Mouse (Mus musculus): ENCODE measurements at regions not wholly inside any gene's neighbourhood (a gene's known extent, or its start where the extent isn't known, plus 50 kb on each side); places are given as distances from the start of the nearest gene placed in this dataset.

- H3K27ac ChIP-seq (ENCODE audit: low read depth) = peak overlapping the region; percentile 51; the same call in 1 of the 2 replicates
- H3K4me3 ChIP-seq (ENCODE audit: low read depth, low read length) = peak overlapping the region; percentile 17
- peaks cover 7% of the 10 kb centered on the region for H3K4me1 ChIP-seq (replicated peaks; ENCODE audit: control insufficient read depth, insufficient read depth, low read length)
- ATAC-seq (replicated peaks; ENCODE audit: low FRiP score, low TSS enrichment, low read depth) = no peak
- peak; percentile 71 for DNase-seq (ENCODE audit: low spot score)
- WGBS = 24% methylated on average over 21 of the region's 21 CpGs
- no peaks in the 10 kb centered on the region for H3K27me3 ChIP-seq (replicated peaks; ENCODE audit: control insufficient read depth, insufficient read depth, low read length)
- no peaks in the 10 kb centered on the region for H3K36me3 ChIP-seq (ENCODE audit: control insufficient read depth, insufficient read depth, low read length)
- peak overlapping the region; percentile 46 for H3K4me2 ChIP-seq (ENCODE audit: low read length)
- H3K9me3 ChIP-seq (ENCODE audit: control insufficient read depth, low read length) = peaks cover 5% of the 10 kb centered on the region; the same call in 1 of the 2 replicates
- H3K9ac ChIP-seq (ENCODE audit: low read length) = 0 out of 2 replicates have a peak overlapping the region, but pooled peaks have one; percentile 16
These were observed 289.5 kb downstream of the Gm11011 start for GRCm38 (mm10) chr2:169297841-169298627.

GRCm38 (mm10) chr2:169297226-169297625 is 290.3 kb downstream of the Gm11011 start:
- Histone ChIP-seq H3K27ac (ENCODE audit: low read depth) (no peak overlapping the region), H3K27me3 (replicated peaks; ENCODE audit: control insufficient read depth, insufficient read depth, low read length) (no peaks in the 10 kb centered on the region), H3K4me3 (ENCODE audit: low read depth, low read length) (no peak overlapping the region), H3K36me3 (ENCODE audit: control insufficient read depth, insufficient read depth, low read length) (no peaks in the 10 kb centered on the region), H3K4me1 (replicated peaks; ENCODE audit: control insufficient read depth, insufficient read depth, low read length) (peaks cover 7% of the 10 kb centered on the region), H3K9ac (ENCODE audit: low read length) (no peak overlapping the region), H3K9me3 (ENCODE audit: control insufficient read depth, low read length) (peaks cover 3% of the 10 kb centered on the region; the same call in 1 of the 2 replicates), H3K4me2 (ENCODE audit: low read length) (no peak overlapping the region)
- DNase-seq (ENCODE audit: low spot score) = no peak
- WGBS = 52% methylated on average over 4 of the region's 4 CpGs
- no peak for ATAC-seq (replicated peaks; ENCODE audit: low FRiP score, low TSS enrichment, low read depth)

GRCm38 (mm10) chr2:169293351-169293750 is 294.2 kb downstream of the Gm11011 start:
- H3K4me3 ChIP-seq (ENCODE audit: low read depth, low read length) = no peak overlapping the region
- H3K36me3 ChIP-seq (ENCODE audit: control insufficient read depth, insufficient read depth, low read length) = no peaks in the 10 kb centered on the region
- WGBS = 50% methylated on average over 3 of the region's 3 CpGs
- DNase-seq (ENCODE audit: low spot score) = no peak
- no peak overlapping the region for H3K9ac ChIP-seq (ENCODE audit: low read length)
- no peak overlapping the region for H3K27ac ChIP-seq (ENCODE audit: low read depth)
- peaks cover 7% of the 10 kb centered on the region for H3K4me1 ChIP-seq (replicated peaks; ENCODE audit: control insufficient read depth, insufficient read depth, low read length)
- no peak for ATAC-seq (replicated peaks; ENCODE audit: low FRiP score, low TSS enrichment, low read depth)
- H3K4me2 ChIP-seq (ENCODE audit: low read length) = no peak overlapping the region
- H3K27me3 ChIP-seq (replicated peaks; ENCODE audit: control insufficient read depth, insufficient read depth, low read length) = no peaks in the 10 kb centered on the region
- no peaks in the 10 kb centered on the region for H3K9me3 ChIP-seq (ENCODE audit: control insufficient read depth, low read length)

GRCm38 (mm10) chr2:169288891-169289605 is 298.5 kb downstream of the Gm11011 start:
- Histone ChIP-seq H3K4me1 (replicated peaks; ENCODE audit: control insufficient read depth, insufficient read depth, low read length) (no peaks in the 10 kb centered on the region), H3K36me3 (ENCODE audit: control insufficient read depth, insufficient read depth, low read length) (no peaks in the 10 kb centered on the region), H3K27me3 (replicated peaks; ENCODE audit: control insufficient read depth, insufficient read depth, low read length) (no peaks in the 10 kb centered on the region), H3K4me2 (ENCODE audit: low read length) (no peak overlapping the region), H3K27ac (ENCODE audit: low read depth) (no peak overlapping the region), H3K4me3 (ENCODE audit: low read depth, low read length) (no peak overlapping the region), H3K9me3 (ENCODE audit: control insufficient read depth, low read length) (no peaks in the 10 kb centered on the region), H3K9ac (ENCODE audit: low read length) (no peak overlapping the region)
- ATAC-seq (replicated peaks; ENCODE audit: low FRiP score, low TSS enrichment, low read depth) (no peak), DNase-seq (ENCODE audit: low spot score) (no peak)
- 89% methylated on average over 12 of the region's 12 CpGs for WGBS

- ATAC-seq (replicated peaks; ENCODE audit: low FRiP score, low TSS enrichment, low read depth) = no peak
- Histone ChIP-seq H3K4me2 (ENCODE audit: low read length) (no peak overlapping the region), H3K4me1 (replicated peaks; ENCODE audit: control insufficient read depth, insufficient read depth, low read length) (no peaks in the 10 kb centered on the region), H3K9ac (ENCODE audit: low read length) (no peak overlapping the region), H3K4me3 (ENCODE audit: low read depth, low read length) (no peak overlapping the region), H3K27ac (ENCODE audit: low read depth) (no peak overlapping the region), H3K36me3 (ENCODE audit: control insufficient read depth, insufficient read depth, low read length) (no peaks in the 10 kb centered on the region), H3K27me3 (replicated peaks; ENCODE audit: control insufficient read depth, insufficient read depth, low read length) (no peaks in the 10 kb centered on the region), H3K9me3 (ENCODE audit: control insufficient read depth, low read length) (no peaks in the 10 kb centered on the region)
- WGBS = 86% methylated on average over 7 of the region's 7 CpGs
- DNase-seq (ENCODE audit: low spot score) = no peak
These were observed 300.8 kb downstream of the Gm11011 start for GRCm38 (mm10) chr2:169286701-169287100.

- ATAC-seq (replicated peaks; ENCODE audit: low FRiP score, low TSS enrichment, low read depth) = no peak
- Histone ChIP-seq H3K4me2 (ENCODE audit: low read length) (no peak overlapping the region), H3K36me3 (ENCODE audit: control insufficient read depth, insufficient read depth, low read length) (no peaks in the 10 kb centered on the region), H3K9me3 (ENCODE audit: control insufficient read depth, low read length) (no peaks in the 10 kb centered on the region), H3K27ac (ENCODE audit: low read depth) (no peak overlapping the region), H3K4me3 (ENCODE audit: low read depth, low read length) (no peak overlapping the region), H3K4me1 (replicated peaks; ENCODE audit: control insufficient read depth, insufficient read depth, low read length) (no peaks in the 10 kb centered on the region), H3K9ac (ENCODE audit: low read length) (no peak overlapping the region), H3K27me3 (replicated peaks; ENCODE audit: control insufficient read depth, insufficient read depth, low read length) (no peaks in the 10 kb centered on the region)
- 82% methylated on average over 13 of the region's 13 CpGs for WGBS
- DNase-seq (ENCODE audit: low spot score) = no peak
These were observed 304.9 kb downstream of the Gm11011 start for GRCm38 (mm10) chr2:169282508-169283117.

GRCm38 (mm10) chr2:169275371-169275770 is 312.2 kb downstream of the Gm11011 start:
- no peak overlapping the region for H3K4me3 ChIP-seq (ENCODE audit: low read depth, low read length)
- no peak overlapping the region for H3K9ac ChIP-seq (ENCODE audit: low read length)
- no peak overlapping the region for H3K27ac ChIP-seq (ENCODE audit: low read depth)
- 91% methylated on average over 4 of the region's 4 CpGs for WGBS
- no peaks in the 10 kb centered on the region for H3K9me3 ChIP-seq (ENCODE audit: control insufficient read depth, low read length)
- no peaks in the 10 kb centered on the region for H3K27me3 ChIP-seq (replicated peaks; ENCODE audit: control insufficient read depth, insufficient read depth, low read length)
- H3K4me2 ChIP-seq (ENCODE audit: low read length) = no peak overlapping the region
- no peak for ATAC-seq (replicated peaks; ENCODE audit: low FRiP score, low TSS enrichment, low read depth)
- H3K4me1 ChIP-seq (replicated peaks; ENCODE audit: control insufficient read depth, insufficient read depth, low read length) = no peaks in the 10 kb centered on the region
- no peaks in the 10 kb centered on the region for H3K36me3 ChIP-seq (ENCODE audit: control insufficient read depth, insufficient read depth, low read length)
- no peak for DNase-seq (ENCODE audit: low spot score)

GRCm38 (mm10) chr2:169274101-169274500 is 313.4 kb downstream of the Gm11011 start:
- no peaks in the 10 kb centered on the region for H3K9me3 ChIP-seq (ENCODE audit: control insufficient read depth, low read length)
- no peak overlapping the region for H3K9ac ChIP-seq (ENCODE audit: low read length)
- WGBS = 81% methylated on average over 1 of the region's 1 CpGs
- no peaks in the 10 kb centered on the region for H3K27me3 ChIP-seq (replicated peaks; ENCODE audit: control insufficient read depth, insufficient read depth, low read length)
- ATAC-seq (replicated peaks; ENCODE audit: low FRiP score, low TSS enrichment, low read depth) (no peak), DNase-seq (ENCODE audit: low spot score) (no peak)
- no peak overlapping the region for H3K27ac ChIP-seq (ENCODE audit: low read depth)
- no peak overlapping the region for H3K4me2 ChIP-seq (ENCODE audit: low read length)
- H3K36me3 ChIP-seq (ENCODE audit: control insufficient read depth, insufficient read depth, low read length) = no peaks in the 10 kb centered on the region
- no peak overlapping the region for H3K4me3 ChIP-seq (ENCODE audit: low read depth, low read length)
- no peaks in the 10 kb centered on the region for H3K4me1 ChIP-seq (replicated peaks; ENCODE audit: control insufficient read depth, insufficient read depth, low read length)

Measured in intestine, embryonic 14.5 days (tissue).